Mouse (Mus musculus) kidney, adult 9 months (tissue): Measurements from ENCODE around the gene Tex46.
A peak's percentile ranks its signal among the peaks of the same experiment; 100 is the strongest.

ENCODE experiments used
- DNase-seq: peaks from one replicate; pipeline ENCODE4 v3.0.0; 2022

The Tex46 gene

GRCm38 (mm10) chr4:136635995-136636394, 25.8 kb downstream of the Tex46 start:
- DNase-seq = no peak

DNA sequence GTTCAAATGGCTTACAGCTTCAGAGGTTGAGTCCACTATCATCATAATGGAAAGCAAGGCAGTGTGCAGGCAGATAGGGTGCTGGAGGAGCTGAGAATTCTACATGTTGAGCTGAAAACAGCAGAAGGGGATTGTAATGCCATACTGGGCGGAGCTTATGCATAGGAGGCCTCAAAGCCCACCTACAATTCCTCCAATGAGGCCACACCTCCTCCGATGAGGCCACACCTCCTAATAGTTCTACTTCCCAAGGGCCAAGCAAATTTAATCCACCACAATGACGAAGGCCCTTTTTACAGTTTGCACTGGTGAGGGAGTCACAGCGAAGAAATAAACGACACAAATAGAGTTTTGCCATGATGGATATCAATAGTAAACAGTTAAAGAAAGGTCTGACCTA, 26.3 kb downstream of the Tex46 start:
- no peak for DNase-seq

DNA sequence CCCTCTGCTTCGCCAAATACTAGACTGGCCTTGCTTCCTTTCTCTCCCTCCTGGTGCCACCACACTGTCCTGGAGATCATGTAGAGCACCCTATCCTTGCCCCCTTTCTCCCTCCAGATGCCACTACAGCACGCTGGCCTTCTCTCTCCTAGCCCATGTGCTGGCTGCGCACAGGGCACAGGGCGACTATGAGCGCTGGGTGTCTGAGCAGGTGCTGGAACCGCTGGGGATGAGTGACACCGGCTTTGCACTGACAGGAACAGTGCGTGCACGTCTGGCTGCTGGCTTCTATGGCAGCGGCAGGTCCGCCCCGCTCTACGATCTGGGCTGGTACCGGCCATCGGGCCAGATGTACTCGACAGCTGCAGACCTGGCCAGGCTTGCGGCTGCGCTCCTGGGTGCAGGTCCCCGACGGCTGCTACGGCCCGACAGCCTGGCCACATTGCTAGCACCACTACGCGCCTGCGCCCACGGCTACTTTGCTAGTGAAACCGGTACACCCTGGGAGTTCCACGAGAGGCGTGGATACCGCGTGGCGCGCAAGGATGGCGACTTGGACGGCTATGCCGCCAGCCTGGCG, 26.8 kb downstream of the Tex46 start:
- DNase-seq = no peak

- no peak for DNase-seq
These were observed 27.5 kb downstream of the Tex46 start for GRCm38 (mm10) chr4:136637563-136638229.

DNA sequence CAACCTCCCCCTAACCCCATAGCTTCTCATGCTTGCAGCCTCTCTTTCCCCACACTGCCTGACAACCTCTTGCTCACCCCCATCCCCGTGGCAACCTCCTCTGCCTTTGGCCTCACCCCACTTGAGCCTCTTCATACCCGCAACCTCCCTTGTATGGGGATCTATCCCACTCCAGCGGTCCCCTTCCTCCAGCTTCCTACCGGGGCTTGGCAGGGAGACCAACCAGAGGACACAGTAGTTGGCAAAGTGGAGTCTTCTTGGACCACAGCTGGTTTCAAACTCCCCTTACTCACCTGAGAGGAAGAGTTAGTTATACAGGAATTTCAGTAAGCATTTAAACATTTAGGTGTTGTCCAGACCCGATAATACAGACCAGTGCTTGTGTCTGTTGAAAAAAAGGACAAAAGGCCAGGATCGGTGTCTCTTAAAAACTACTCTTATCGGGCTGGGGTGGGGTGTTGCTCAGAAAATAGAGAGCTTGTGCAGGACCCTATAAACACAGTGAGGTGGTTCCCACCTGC, 28.1 kb downstream of the Tex46 start:
- DNase-seq = no peak

DNA sequence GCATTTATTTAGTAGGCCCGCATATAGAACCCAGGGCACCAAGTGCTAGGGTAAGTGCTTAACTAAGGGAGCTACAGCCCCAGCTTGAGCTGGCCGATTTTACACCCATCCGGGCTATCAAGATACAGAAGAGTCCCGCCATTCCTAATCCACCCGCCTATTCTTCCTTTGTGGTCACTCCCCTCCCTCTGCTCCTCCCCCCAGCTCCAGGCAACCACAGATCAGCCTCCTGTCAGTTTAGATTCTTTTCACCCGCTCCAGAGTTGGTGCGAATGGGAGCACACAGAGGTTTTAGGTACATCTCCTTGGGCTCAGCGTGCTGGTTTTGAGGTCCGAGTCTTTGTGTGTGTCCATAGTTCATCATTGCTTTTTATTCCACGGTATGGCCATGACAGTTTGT, 28.7 kb downstream of the Tex46 start:
- DNase-seq = no peak

GRCm38 (mm10) chr4:136648922-136649479, 38.8 kb downstream of the Tex46 start:
- DNase-seq = peak; percentile 78

GRCm38 (mm10) chr4:136649480-136650196, 39.4 kb downstream of the Tex46 start:
- no peak for DNase-seq

DNA sequence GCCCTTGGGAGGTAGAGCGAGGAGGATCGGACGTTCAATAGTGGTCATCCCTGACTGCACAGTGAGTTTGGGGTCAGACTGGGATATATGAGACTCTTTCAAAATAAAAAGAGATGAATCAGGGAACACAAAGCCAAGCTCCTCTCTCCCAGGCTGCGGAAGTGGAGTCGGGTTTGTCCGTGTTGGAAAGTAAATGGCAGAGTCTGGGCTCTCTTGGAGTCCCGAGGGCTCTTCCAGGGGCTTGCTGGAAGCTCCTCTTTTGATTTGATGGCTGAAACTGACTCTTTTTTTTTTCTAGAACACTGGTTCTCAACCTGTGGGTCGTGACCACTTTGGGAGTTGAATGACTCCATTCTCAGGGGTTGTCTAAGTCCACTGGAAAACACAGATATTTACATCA, 40.0 kb downstream of the Tex46 start:
- DNase-seq = no peak

DNA sequence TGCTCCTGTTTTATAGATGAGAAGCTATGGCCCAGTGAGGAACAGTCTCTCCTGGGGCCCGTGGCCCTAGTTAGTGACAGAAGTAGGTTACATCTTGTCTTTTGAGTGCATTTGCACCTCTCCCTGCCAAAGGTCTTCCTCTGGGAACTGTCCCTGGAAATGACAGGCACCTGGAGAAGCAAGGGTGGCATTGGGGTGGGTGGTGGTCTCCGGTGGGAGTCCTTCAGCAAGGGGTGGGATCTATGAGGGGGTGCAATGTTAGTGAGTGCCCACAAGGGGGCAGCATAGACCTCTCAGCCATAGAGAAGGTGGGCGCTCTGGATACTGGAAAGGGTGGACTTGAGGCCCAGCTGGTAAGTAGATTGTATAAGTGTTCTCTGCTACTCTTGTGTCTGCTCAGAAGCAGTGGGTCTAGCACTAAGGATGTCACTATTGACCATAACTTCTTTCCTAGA, 41.1 kb downstream of the Tex46 start:
- DNase-seq = peak; percentile 17

DNA sequence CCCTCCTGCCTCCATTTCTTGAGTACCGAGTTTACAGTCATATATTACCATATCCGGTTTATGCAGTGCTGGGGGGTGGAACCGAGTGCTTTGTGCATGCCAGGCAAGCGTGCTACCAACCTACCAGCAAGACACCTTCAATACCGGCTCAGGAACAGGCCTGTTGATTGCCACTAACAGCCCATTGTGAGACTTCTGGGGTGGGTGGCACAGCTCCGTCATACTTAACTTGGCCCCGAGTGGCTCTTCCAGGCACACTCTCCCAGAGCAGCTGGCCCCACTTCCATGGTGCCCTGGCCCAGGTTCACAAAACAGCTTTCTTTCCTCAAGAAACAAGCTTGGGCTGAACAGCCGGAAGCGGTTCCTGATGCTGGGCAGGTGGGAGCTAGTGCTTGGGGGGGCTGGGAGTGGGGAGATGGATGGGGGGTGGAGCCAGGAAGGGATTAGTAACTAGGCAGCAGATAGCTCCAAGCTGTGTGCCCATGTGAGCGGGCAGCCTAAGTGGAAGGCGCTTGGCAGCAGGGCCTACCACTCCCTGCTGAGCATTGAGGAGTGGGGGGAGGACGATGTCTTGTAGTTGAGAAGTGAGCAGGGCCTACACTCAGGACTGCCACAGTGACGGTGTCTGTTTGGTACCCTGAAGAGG, 41.8 kb downstream of the Tex46 start:
- DNase-seq = no peak

DNA sequence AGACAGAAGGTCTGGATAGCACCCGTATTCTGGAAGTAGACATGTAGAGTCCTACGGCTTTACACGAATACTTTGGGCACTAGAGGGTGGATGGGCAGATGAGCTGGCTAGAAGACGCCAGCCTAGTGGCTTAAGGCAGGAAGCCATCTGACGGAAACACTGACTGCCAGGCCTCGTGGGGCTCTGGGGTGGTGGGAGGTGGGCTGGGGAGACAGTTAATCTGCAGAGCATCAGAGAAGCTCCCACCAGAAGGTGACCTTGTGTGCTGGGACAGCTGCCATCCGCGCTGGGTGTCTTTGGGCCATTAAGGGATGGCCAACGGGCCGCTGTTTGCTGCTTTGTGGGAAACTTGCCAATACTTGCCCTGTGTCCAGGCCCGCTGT, 42.3 kb downstream of the Tex46 start:
- no peak for DNase-seq

DNA sequence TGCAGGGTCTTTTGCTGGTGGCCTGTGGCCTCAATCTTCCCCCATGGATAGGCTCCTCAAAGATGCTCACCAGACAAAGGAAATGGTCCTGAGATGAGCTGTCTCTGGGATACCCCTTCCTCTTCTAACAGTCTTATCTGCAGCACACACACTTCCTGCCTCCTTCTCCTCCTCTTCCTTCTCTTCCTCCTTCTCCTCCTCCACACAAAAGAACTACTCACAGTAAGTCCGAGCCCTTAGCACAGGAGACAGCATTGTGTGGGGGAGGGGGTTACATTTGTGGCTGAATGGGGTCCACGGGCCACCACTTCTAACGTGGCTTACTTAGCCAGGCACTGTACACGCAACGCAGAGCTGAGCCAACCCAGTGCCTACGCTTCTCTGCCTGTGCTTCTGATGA, 42.8 kb downstream of the Tex46 start:
- DNase-seq = no peak

DNA sequence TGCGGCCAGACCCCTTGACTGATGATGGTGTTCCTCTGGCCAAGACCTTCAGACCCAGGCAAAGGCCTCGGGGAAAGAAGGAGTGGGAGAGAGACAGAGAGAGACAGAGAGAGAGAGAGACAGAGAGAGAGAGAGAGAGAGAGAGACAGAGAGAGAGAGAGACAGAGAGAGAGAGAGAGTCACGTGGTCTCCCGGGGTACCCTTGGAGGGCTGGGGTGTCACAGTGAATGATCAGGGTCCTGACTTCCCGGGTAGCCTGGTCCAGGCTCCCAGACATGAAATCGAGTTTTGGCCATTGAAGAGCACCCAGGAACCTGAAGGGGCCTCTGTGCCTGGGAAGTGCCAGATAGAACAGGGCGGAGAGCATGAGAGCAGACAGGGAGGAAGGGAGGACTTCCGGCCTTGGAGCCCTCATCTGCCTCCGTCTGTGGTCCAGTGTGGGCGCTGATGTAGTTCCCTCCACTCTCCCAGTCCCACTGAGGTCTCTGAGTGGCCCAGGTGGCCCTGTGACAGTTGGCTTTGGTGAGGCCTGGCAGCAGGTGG, 43.5 kb downstream of the Tex46 start:
- no peak for DNase-seq

DNA sequence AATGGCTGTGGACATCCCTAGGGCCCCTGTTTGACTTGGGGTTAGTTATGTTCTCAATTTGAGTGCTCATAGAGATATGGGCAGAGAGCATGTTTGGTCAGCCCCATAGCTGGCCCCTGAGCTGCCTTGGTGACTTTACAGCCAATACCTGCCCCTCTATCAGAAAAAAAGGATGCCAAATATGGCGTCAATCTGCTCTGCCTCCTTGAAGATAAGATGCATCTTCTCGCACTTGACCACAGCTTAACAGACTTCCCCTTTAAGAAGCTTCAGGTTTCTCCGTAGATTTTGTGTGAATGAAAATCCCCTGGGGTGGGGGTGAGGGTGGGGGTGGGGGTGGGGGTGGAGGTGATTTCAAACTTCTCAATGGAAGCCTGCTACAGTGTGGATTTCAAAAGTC, 47.7 kb downstream of the Tex46 start:
- no peak for DNase-seq
